Mouse (Mus musculus) liver, postnatal 0 days (tissue): ENCODE measurements around the gene 1700016H13Rik.

ENCODE experiments used
- CTCF ChIP-seq: sonication (generic); IDR thresholded peaks from 2 replicates; pipeline ENCODE4 v1.5.1; 2016; ENCODE audit warnings: antibody characterized with exemption, low read depth
- EP300 ChIP-seq: IDR thresholded peaks from 2 replicates; pipeline ENCODE4 v1.6.1; 2016; ENCODE audit warnings: antibody characterized with exemption, low read depth, mild to moderate bottlenecking

- TF ChIP-seq CTCF (no peak), EP300 (no peak)
Observed at GRCm38 (mm10) chr5:103671858-103672257, 16.0 kb upstream of the 1700016H13Rik start.
